Mouse (Mus musculus): ENCODE results near the gene Gm20538.

DNA sequence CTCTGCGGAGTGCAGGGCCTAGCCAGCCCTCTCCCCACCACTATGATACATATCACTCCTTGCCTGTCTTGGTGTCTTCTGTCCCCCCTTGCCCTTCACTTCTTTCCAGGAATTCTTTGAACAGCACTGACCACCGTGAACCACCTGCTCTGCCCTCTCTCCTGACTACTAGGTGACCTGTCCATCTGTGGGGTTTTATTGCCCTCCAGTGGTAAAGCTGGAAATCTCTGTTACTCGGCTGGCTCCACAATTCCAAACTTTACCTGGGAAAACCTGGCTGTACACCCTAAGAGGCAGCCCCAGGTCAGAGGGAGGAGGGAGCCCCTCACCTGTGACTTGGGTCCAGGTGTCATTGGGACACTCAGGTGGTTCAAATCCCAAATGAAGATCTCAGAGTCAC, 17.3 kb downstream of the Gm20538 start:
- TF ChIP-seq CTCF (IDR thresholded peaks at IDR 0.05; ENCODE audit: low read depth, low read length): no peak
- no peak for TF ChIP-seq TAL1 (conservative IDR thresholded peaks at IDR 0.05; ENCODE audit: low read depth, low read length)
